Mouse (Mus musculus) lung, adult 2 months (tissue): ENCODE results near the gene Slc44a4.

Source experiments
- CTCF ChIP-seq: fragments of 200-500 bp; IDR thresholded peaks from 2 replicates; pipeline ENCODE4 v1.5.1; 2011; ENCODE audit warnings: mild to moderate bottlenecking, low read length, control low read depth; ENCODE audit not compliant: insufficient read depth
- POLR2A ChIP-seq: fragments of 200-500 bp; IDR thresholded peaks from 2 replicates; pipeline ENCODE4 v1.6.1; 2011; ENCODE audit warnings: low read depth, mild to moderate bottlenecking, control low read depth, low read length, borderline replicate concordance; ENCODE audit errors: extremely low read depth

DNA sequence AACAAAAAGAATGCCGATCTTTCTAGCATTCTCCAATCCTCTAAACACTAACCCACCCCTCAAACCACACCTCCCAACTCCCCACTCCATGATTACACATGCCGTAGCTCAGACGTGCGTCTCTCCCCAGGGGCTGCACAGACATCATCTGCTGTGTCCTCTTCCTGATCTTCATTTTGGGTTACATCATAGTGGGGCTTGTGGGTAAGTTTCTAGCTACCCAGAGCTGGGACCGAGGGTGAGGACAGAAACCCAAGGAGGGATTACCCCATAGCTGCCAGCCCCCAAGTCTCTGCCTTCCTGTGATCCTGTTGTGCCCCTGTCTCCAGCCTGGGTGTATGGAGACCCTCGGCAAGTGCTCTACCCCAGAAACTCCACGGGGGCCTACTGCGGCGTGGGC, 2.9 kb downstream of the Slc44a4 start:
- no peak for TF ChIP-seq CTCF
- no peak for TF ChIP-seq POLR2A
